Mouse (Mus musculus) liver, adult 2 months (tissue): ENCODE results near the gene Sema4c. TPM values are rescaled to one million over a fixed set of nuclear protein-coding genes. Genes with fewer than 3 reads are reported as not detected.

Source experiments
- DNase-seq: peaks from one replicate; pipeline ENCODE4 v3.0.0-alpha.2; 2011; ENCODE audit warnings: low read depth, low spot score; ENCODE audit errors: extremely low read depth
- H3K27ac ChIP-seq: fragments of 200-500 bp; replicated peaks from 2 replicates; pipeline ENCODE4 v1.5.1; 2012; ENCODE audit warnings: low read depth, mild to moderate bottlenecking, control low read depth, inconsistent platforms, low read length; ENCODE audit not compliant: insufficient read depth
- H3K27me3 ChIP-seq: fragments of 200-500 bp; 2 replicates; pipeline ENCODE4 v1.6.1; 2012; ENCODE audit warnings: mild to moderate bottlenecking, moderate library complexity, low read length, inconsistent platforms; ENCODE audit not compliant: control insufficient read depth, insufficient read depth
- H3K36me3 ChIP-seq: fragments of 200-500 bp; 2 replicates; pipeline ENCODE4 v1.6.1; 2012; ENCODE audit warnings: low read length, inconsistent platforms; ENCODE audit not compliant: control insufficient read depth, insufficient read depth
- H3K4me1 ChIP-seq: fragments of 200-500 bp; 2 replicates; pipeline ENCODE4 v1.6.1; 2011; ENCODE audit warnings: low read length; ENCODE audit not compliant: control insufficient read depth, insufficient read depth
- H3K4me3 ChIP-seq: fragments of 200-500 bp; 2 replicates; pipeline ENCODE4 v1.5.1; 2011; ENCODE audit warnings: low read depth, mild to moderate bottlenecking, control low read depth, low read length, moderate library complexity; ENCODE audit not compliant: insufficient read depth
- H3K79me2 ChIP-seq: fragments of 200-500 bp; 2 replicates; pipeline ENCODE4 v1.6.1; 2012; ENCODE audit warnings: inconsistent platforms, mild to moderate bottlenecking, low read length, moderate library complexity; ENCODE audit not compliant: control insufficient read depth, insufficient read depth
- H3K9ac ChIP-seq: fragments of 200-500 bp; 2 replicates; pipeline ENCODE4 v1.6.1; 2012; ENCODE audit warnings: low read depth, mild to moderate bottlenecking, control low read depth, inconsistent platforms, low read length
- CTCF ChIP-seq: fragments of 200-500 bp; IDR thresholded peaks from 2 replicates; pipeline ENCODE4 v1.5.1; 2011; ENCODE audit warnings: low read depth, low read length, control low read depth
- POLR2A ChIP-seq: fragments of 200-500 bp; IDR thresholded peaks from 2 replicates; pipeline ENCODE4 v1.6.1; 2011; ENCODE audit warnings: low read length, control low read depth; ENCODE audit not compliant: insufficient read depth; ENCODE audit errors: extremely low read depth
- WGBS: fragments of 180-500 bp; shearing (Covaris S2); methylation state at CpG from one replicate; pipeline ENCODE4 v1.1.7; 2018; 5-methylcytosine and 5-hydroxymethylcytosine counted together
- polyA plus RNA-seq: library from polyadenylated mRNA; depleted of rRNA; stranded (reverse); fragments of >200 nt; gene quantifications from 2 replicates; pipeline ENCODE4 v1.2.3, GENCODE M21; 2012
- total RNA-seq: library from RNA; depleted of rRNA; stranded (reverse); fragments of >200 nt; gene quantifications from 2 replicates; pipeline ENCODE4 v1.2.3, GENCODE M21; 2014

Sema4c gene
- total and polyA plus RNA-seq, 2 experiments = 1.5 to 2.4 TPM

- no peak for DNase-seq
- Histone ChIP-seq H3K4me3 (no peak overlapping the region), H3K36me3 (no peaks in the 10 kb centered on the region), H3K4me1 (peaks cover 3% of the 10 kb centered on the region; the same call in 1 of the 2 replicates), H3K9ac (no peak overlapping the region), H3K27me3 (no peaks in the 10 kb centered on the region), H3K79me2 (no peaks in the 10 kb centered on the region), H3K27ac (no peak overlapping the region)
- WGBS = 72% methylated on average over 6 of the region's 6 CpGs
- TF ChIP-seq CTCF (no peak), POLR2A (no peak)
These were observed 6.0 kb upstream of the Sema4c start for GRCm38 (mm10) chr1:36564101-36564500.

- TF ChIP-seq CTCF (no peak), POLR2A (no peak)
- 71% methylated on average over 4 of the region's 4 CpGs for WGBS
- H3K27ac ChIP-seq = no peak overlapping the region
These were observed 5.5 kb upstream of the Sema4c start for GRCm38 (mm10) chr1:36563632-36564031.

GRCm38 (mm10) chr1:36563197-36563596, 5.0 kb upstream of the Sema4c start:
- DNase-seq = no peak
- H3K27ac ChIP-seq = no peak overlapping the region
- 74% methylated on average over 2 of the region's 2 CpGs for WGBS
- peaks cover 3% of the 10 kb centered on the region; the same call in 1 of the 2 replicates for H3K4me1 ChIP-seq
- H3K27me3 ChIP-seq = no peaks in the 10 kb centered on the region
- no peaks in the 10 kb centered on the region for H3K36me3 ChIP-seq
- H3K79me2 ChIP-seq = no peaks in the 10 kb centered on the region
- no peak overlapping the region for H3K9ac ChIP-seq
- H3K4me3 ChIP-seq = no peak overlapping the region
- TF ChIP-seq POLR2A (no peak), CTCF (no peak)

More at GRCm38 (mm10) chr1:36563632-36564031, 5.5 kb upstream of the Sema4c start:
- no peaks in the 10 kb centered on the region for H3K79me2 ChIP-seq
- H3K27me3 ChIP-seq = no peaks in the 10 kb centered on the region
- no peaks in the 10 kb centered on the region for H3K36me3 ChIP-seq
- no peak overlapping the region for H3K9ac ChIP-seq
- no peak overlapping the region for H3K4me3 ChIP-seq
- H3K4me1 ChIP-seq = peaks cover 3% of the 10 kb centered on the region; the same call in 1 of the 2 replicates
- DNase-seq = no peak

DNA sequence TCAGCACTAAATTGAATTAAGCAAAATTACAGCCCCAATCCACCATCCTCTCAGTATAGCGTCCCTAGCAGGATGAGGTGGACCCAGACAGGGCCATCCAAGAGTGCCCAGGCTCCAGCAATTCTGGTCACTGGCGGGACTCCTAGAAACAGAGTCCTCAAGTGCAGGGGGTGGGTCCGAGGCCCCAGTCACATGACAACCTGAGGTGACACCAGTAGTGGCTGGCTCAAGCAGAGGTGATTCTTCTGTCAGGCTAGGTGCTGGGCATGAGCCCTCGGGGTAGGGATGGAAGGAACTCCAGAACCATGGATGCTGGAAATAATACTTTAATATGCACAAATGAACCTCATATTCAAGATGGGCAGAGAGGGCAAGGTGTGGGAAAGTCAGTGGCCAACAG, 4.2 kb upstream of the Sema4c start:
- Histone ChIP-seq H3K27me3 (no peaks in the 10 kb centered on the region), H3K9ac (no peak overlapping the region), H3K36me3 (no peaks in the 10 kb centered on the region), H3K4me1 (peaks cover 3% of the 10 kb centered on the region; the same call in 1 of the 2 replicates), H3K27ac (no peak overlapping the region), H3K4me3 (no peak overlapping the region), H3K79me2 (no peaks in the 10 kb centered on the region)
- TF ChIP-seq POLR2A = no peak
- no peak for TF ChIP-seq CTCF
- 72% methylated on average over 4 of the region's 4 CpGs for whole genome bisulfite sequencing
- no peak for DNase-seq

GRCm38 (mm10) chr1:36560903-36561302, 2.8 kb upstream of the Sema4c start:
- Histone ChIP-seq H3K4me1 (peaks cover 3% of the 10 kb centered on the region; the same call in 1 of the 2 replicates), H3K4me3 (no peak overlapping the region), H3K36me3 (no peaks in the 10 kb centered on the region), H3K79me2 (no peaks in the 10 kb centered on the region), H3K27ac (0 out of 2 replicates have a peak overlapping the region, but pooled peaks have one; percentile 16), H3K9ac (no peak overlapping the region), H3K27me3 (no peaks in the 10 kb centered on the region)
- WGBS = 57% methylated on average over 6 of the region's 6 CpGs
- no peak for DNase-seq
- TF ChIP-seq CTCF (no peak), POLR2A (no peak)

DNA sequence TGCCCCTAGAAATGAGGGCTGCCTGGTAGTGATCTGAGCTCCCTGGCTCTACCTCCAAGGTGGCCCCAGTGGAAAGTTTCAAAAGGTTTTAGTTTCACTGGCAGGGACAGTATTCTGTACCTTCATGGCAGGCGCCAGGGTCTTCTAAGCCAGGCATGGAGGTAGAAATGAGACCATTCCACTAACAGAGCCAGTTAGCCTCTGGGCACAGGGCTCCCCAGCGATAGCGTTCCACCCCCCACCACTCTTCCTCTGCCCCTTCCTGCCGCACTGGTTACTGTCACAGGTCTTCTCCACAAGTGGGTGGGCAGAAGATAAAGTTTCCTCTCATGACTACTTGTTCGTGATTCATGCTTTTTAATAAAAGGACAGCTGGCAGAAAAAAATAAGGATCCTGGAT, 1.7 kb upstream of the Sema4c start:
- Histone ChIP-seq H3K9ac (no peak overlapping the region), H3K36me3 (no peaks in the 10 kb centered on the region), H3K27ac (no peak overlapping the region), H3K79me2 (no peaks in the 10 kb centered on the region), H3K4me3 (no peak overlapping the region), H3K27me3 (no peaks in the 10 kb centered on the region), H3K4me1 (peaks cover 7% of the 10 kb centered on the region; the same call in 1 of the 2 replicates)
- TF ChIP-seq POLR2A (no peak), CTCF (no peak)
- WGBS = 83% methylated on average over 5 of the region's 5 CpGs
- DNase-seq = no peak
